Mouse (Mus musculus): ENCODE measurements at regions not wholly inside any gene's neighbourhood (a gene's known extent, or its start where the extent isn't known, plus 50 kb on each side); places are given as distances from the start of the nearest gene placed in this dataset.
"Not testable (repeated sequence)": the region's sequence is repeated elsewhere in the genome, so short reads cannot be mapped to it uniquely, and the experiment has no call there.

DNA sequence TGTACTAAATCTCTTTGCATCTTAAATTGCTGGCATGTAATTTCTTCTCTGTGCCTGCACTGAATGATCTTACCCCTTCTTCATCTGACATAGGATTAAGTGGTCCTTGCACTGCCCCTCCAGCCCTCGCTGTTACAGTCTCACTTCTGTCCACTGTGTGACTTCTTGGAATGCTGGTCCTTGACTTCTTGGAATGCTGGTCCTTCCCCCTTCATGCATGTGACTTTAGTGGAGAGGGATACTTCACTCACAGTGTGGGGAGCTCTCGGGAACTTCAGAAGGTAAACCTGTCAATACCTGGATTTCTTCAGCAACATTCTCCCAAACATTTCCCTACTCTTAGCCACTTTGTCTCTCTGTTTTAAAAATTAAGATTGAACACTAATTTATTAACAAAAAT is 91.0 kb upstream of the Cdk6 start:
- no peaks in the 10 kb centered on the region for H3K79me2 ChIP-seq (ENCODE audit: control insufficient read depth, insufficient read depth)
- no peaks in the 10 kb centered on the region for H3K79me3 ChIP-seq (ENCODE audit: low read depth)
- TF ChIP-seq CEBPB (IDR thresholded peaks at IDR 0.05; ENCODE audit: low read depth) (no peak), FOSL1 (IDR thresholded peaks at IDR 0.05; ENCODE audit: insufficient read depth, low read length, poor library complexity, severe bottlenecking) (no peak), MYOD1 (IDR thresholded peaks at IDR 0.05; ENCODE audit: control insufficient read depth, insufficient read length, low read depth) (no peak), USF1 (IDR thresholded peaks at IDR 0.05; ENCODE audit: low read depth) (no peak), CTCF (IDR thresholded peaks at IDR 0.05; ENCODE audit: control insufficient read depth, insufficient read depth, insufficient read length) (no peak), MYOG (IDR thresholded peaks at IDR 0.05; ENCODE audit: control insufficient read depth, extremely low read depth, insufficient read length) (no peak), MAX (IDR thresholded peaks at IDR 0.05) (no peak)
- no peak overlapping the region for H3ac ChIP-seq (ENCODE audit: control insufficient read depth, insufficient read length, low read depth)
- H3K4me3 ChIP-seq (ENCODE audit: insufficient read depth, poor library complexity, severe bottlenecking): no peak overlapping the region
- no peaks in the 10 kb centered on the region for H3K36me3 ChIP-seq (ENCODE audit: control insufficient read depth, insufficient read depth)
- H3K27me3 ChIP-seq (ENCODE audit: control insufficient read depth, insufficient read depth, insufficient read length): no peaks in the 10 kb centered on the region

DNA sequence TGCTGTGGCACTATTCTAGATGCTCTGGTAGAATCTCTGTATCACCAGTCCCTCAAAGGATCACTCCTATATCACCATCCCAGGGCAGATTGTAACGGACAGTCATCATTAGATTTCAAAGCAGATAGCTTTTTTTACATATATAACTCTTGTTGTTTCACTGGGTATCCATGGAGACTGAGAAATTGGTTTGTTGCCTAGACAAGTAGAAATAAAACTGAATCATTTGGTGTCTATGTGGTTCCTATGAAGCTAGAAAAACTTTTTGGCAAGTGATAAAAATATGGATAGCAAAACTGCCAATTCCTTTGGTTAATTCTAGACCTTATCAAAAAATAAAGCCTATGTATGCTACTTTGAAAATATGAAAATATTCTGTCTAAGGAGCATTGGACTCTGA is 81.0 kb upstream of the Cdk6 start:
- TF ChIP-seq MYOG (IDR thresholded peaks at IDR 0.05; ENCODE audit: control insufficient read depth, extremely low read depth, insufficient read length) (no peak), MAX (IDR thresholded peaks at IDR 0.05) (no peak), CEBPB (IDR thresholded peaks at IDR 0.05; ENCODE audit: low read depth) (no peak), MYOD1 (IDR thresholded peaks at IDR 0.05; ENCODE audit: control insufficient read depth, insufficient read length, low read depth) (no peak), USF1 (IDR thresholded peaks at IDR 0.05; ENCODE audit: low read depth) (no peak), CTCF (IDR thresholded peaks at IDR 0.05; ENCODE audit: control insufficient read depth, insufficient read depth, insufficient read length) (no peak), FOSL1 (IDR thresholded peaks at IDR 0.05; ENCODE audit: insufficient read depth, low read length, poor library complexity, severe bottlenecking) (no peak)
- no peak overlapping the region for H3ac ChIP-seq (ENCODE audit: control insufficient read depth, insufficient read length, low read depth)
- H3K4me3 ChIP-seq (ENCODE audit: insufficient read depth, poor library complexity, severe bottlenecking): no peak overlapping the region
- no peaks in the 10 kb centered on the region for H3K36me3 ChIP-seq (ENCODE audit: control insufficient read depth, insufficient read depth)
- H3K79me3 ChIP-seq (ENCODE audit: low read depth): no peaks in the 10 kb centered on the region
- H3K79me2 ChIP-seq (ENCODE audit: control insufficient read depth, insufficient read depth): no peaks in the 10 kb centered on the region
- no peaks in the 10 kb centered on the region for H3K27me3 ChIP-seq (ENCODE audit: control insufficient read depth, insufficient read depth, insufficient read length)

DNA sequence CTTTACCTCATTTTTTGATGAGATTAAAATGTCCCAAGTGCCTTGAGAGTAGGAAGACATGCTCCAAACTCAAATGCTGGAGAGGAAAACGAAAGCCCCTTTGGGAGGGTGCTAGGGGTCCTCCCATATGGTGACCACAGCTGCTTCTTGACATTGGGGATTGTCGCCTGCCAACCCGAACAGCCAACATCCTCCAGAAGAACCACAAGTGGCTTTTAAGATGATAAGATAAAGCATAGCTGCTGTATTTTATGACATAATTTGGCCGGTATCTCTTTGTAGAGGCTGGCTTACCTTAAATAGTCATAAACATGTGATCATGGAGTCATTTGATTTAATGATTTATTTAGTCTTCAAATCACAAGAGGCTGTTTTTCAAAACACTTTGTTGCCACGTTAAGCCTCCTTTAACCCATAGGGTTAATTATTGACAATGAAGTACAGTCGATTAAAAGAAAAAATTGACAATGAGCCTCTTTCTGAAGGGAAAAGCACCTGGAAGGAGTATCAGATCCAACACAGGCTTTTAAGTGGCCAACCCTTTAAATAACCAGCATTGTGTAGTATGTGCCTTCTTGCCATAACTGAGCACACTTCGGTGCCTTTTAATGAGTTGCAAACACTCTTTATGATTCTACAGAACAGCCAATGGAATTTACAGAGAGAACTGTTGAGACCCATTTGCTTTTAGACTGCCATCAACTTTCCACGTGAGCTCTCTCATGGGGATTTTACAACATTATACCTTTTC is 76.1 kb upstream of the Cdk6 start:
- H3K27me3 ChIP-seq (ENCODE audit: control insufficient read depth, insufficient read depth, insufficient read length); H3K36me3 ChIP-seq (ENCODE audit: control insufficient read depth, insufficient read depth); H3K4me3 ChIP-seq (ENCODE audit: insufficient read depth, poor library complexity, severe bottlenecking); H3K79me2 ChIP-seq (ENCODE audit: control insufficient read depth, insufficient read depth); H3K79me3 ChIP-seq (ENCODE audit: low read depth); H3ac ChIP-seq (ENCODE audit: control insufficient read depth, insufficient read length, low read depth): not testable (repeated sequence)

DNA sequence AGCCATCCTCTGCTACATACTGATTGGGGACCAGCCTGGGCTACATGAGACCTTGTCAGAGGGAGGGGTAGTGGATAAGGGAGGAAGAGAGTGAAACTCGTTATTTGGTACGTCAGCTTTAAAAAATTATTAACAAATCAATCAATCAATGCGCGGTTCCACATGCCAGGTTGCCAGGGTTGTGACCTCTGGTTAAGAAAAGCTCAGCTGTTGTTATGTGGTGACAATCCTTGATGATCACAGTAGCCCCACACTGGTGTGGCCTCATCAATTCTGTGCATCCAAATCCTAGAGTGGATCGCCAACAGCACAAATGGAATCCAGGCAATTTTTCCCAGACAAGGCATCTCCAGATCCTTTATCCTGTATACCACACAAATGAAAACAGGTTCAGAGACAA is 74.3 kb upstream of the Cdk6 start:
- Histone ChIP-seq H3K27me3 (ENCODE audit: control insufficient read depth, insufficient read depth, insufficient read length) (no peaks in the 10 kb centered on the region), H3K36me3 (ENCODE audit: control insufficient read depth, insufficient read depth) (no peaks in the 10 kb centered on the region), H3K79me3 (ENCODE audit: low read depth) (no peaks in the 10 kb centered on the region), H3ac (ENCODE audit: control insufficient read depth, insufficient read length, low read depth) (no peak overlapping the region), H3K4me3 (ENCODE audit: insufficient read depth, poor library complexity, severe bottlenecking) (no peak overlapping the region), H3K79me2 (ENCODE audit: control insufficient read depth, insufficient read depth) (no peaks in the 10 kb centered on the region)
- TF ChIP-seq MYOG (IDR thresholded peaks at IDR 0.05; ENCODE audit: control insufficient read depth, extremely low read depth, insufficient read length) (no peak), CTCF (IDR thresholded peaks at IDR 0.05; ENCODE audit: control insufficient read depth, insufficient read depth, insufficient read length) (no peak), MYOD1 (IDR thresholded peaks at IDR 0.05; ENCODE audit: control insufficient read depth, insufficient read length, low read depth) (no peak), CEBPB (IDR thresholded peaks at IDR 0.05; ENCODE audit: low read depth) (no peak), FOSL1 (IDR thresholded peaks at IDR 0.05; ENCODE audit: insufficient read depth, low read length, poor library complexity, severe bottlenecking) (no peak), MAX (IDR thresholded peaks at IDR 0.05) (no peak), USF1 (IDR thresholded peaks at IDR 0.05; ENCODE audit: low read depth) (no peak)

DNA sequence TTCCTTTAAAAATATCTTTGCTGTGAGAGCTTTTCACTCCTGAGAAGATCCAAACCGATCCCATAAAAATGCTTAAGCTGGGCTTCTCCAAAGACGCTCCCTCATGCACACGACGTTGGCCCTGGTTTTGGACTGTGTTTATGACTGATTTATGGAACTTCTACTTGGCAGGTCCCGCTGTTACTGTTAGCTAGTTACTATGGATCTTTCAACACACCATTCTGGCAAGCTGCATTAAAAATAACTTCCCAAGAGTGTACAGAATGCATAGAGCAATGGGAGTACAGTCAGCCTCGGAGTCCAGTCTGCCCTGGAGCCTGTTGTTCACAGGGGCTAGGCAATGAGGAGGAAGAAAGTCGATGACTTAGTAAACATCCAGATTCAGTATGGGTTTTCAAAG is 71.5 kb upstream of the Cdk6 start:
- H3K79me3 ChIP-seq (ENCODE audit: low read depth): no peaks in the 10 kb centered on the region
- H3K36me3 ChIP-seq (ENCODE audit: control insufficient read depth, insufficient read depth): no peaks in the 10 kb centered on the region
- no peaks in the 10 kb centered on the region for H3K79me2 ChIP-seq (ENCODE audit: control insufficient read depth, insufficient read depth)
- no peak for TF ChIP-seq MAX (IDR thresholded peaks at IDR 0.05)
- TF ChIP-seq MYOD1 (IDR thresholded peaks at IDR 0.05; ENCODE audit: control insufficient read depth, insufficient read length, low read depth): no peak
- TF ChIP-seq MYOG (IDR thresholded peaks at IDR 0.05; ENCODE audit: control insufficient read depth, extremely low read depth, insufficient read length): no peak
- no peak for TF ChIP-seq USF1 (IDR thresholded peaks at IDR 0.05; ENCODE audit: low read depth)
- TF ChIP-seq CEBPB (IDR thresholded peaks at IDR 0.05; ENCODE audit: low read depth): no peak
- TF ChIP-seq FOSL1 (IDR thresholded peaks at IDR 0.05; ENCODE audit: insufficient read depth, low read length, poor library complexity, severe bottlenecking): no peak
- TF ChIP-seq CTCF (IDR thresholded peaks at IDR 0.05; ENCODE audit: control insufficient read depth, insufficient read depth, insufficient read length): no peak
- H3K27me3 ChIP-seq (ENCODE audit: control insufficient read depth, insufficient read depth, insufficient read length): no peaks in the 10 kb centered on the region
- H3K4me3 ChIP-seq (ENCODE audit: insufficient read depth, poor library complexity, severe bottlenecking): no peak overlapping the region
- H3ac ChIP-seq (ENCODE audit: control insufficient read depth, insufficient read length, low read depth): no peak overlapping the region

- not testable (repeated sequence) for H3K36me3 ChIP-seq (ENCODE audit: control insufficient read depth, insufficient read depth)
Measured at GRCm38 (mm10) chr5:3273140-3273539, 68.1 kb upstream of the Cdk6 start.

GRCm38 (mm10) chr5:3277241-3277640 is 64.0 kb upstream of the Cdk6 start:
- H3ac ChIP-seq (ENCODE audit: control insufficient read depth, insufficient read length, low read depth); H3K79me2 ChIP-seq (ENCODE audit: control insufficient read depth, insufficient read depth); H3K4me3 ChIP-seq (ENCODE audit: insufficient read depth, poor library complexity, severe bottlenecking); H3K27me3 ChIP-seq (ENCODE audit: control insufficient read depth, insufficient read depth, insufficient read length); H3K36me3 ChIP-seq (ENCODE audit: control insufficient read depth, insufficient read depth); H3K79me3 ChIP-seq (ENCODE audit: low read depth): not testable (repeated sequence)

More at GRCm38 (mm10) chr5:3273140-3273539, 68.1 kb upstream of the Cdk6 start:
- H3K79me2 ChIP-seq (ENCODE audit: control insufficient read depth, insufficient read depth); H3K79me3 ChIP-seq (ENCODE audit: low read depth); H3K4me3 ChIP-seq (ENCODE audit: insufficient read depth, poor library complexity, severe bottlenecking); H3K27me3 ChIP-seq (ENCODE audit: control insufficient read depth, insufficient read depth, insufficient read length); H3ac ChIP-seq (ENCODE audit: control insufficient read depth, insufficient read length, low read depth): not testable (repeated sequence)

DNA sequence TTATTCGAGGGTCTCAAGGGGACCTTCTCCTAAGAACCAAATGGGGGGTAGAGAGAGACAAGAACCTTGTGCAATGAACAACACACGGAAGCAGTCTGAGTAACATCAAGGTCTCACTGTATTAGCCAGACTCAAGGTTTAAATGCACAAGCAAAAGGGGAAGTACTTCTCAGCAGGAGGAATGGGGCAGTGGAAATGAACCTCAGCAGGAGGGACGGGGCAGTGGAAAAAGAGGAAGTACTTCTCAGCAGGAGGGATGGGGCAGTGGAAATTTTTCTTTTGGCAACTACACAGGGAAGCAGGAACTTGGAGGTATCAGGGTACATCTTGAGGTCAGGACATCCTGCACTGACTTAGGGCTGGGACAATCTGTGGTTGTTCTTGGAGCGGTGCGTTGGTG is 62.3 kb upstream of the Cdk6 start:
- H3K79me3 ChIP-seq (ENCODE audit: low read depth): not testable (repeated sequence)

GRCm38 (mm10) chr5:3281911-3282506 is 59.3 kb upstream of the Cdk6 start:
- H3K79me3 ChIP-seq (ENCODE audit: low read depth); H3K36me3 ChIP-seq (ENCODE audit: control insufficient read depth, insufficient read depth); H3K27me3 ChIP-seq (ENCODE audit: control insufficient read depth, insufficient read depth, insufficient read length); H3K4me3 ChIP-seq (ENCODE audit: insufficient read depth, poor library complexity, severe bottlenecking); H3ac ChIP-seq (ENCODE audit: control insufficient read depth, insufficient read length, low read depth); H3K79me2 ChIP-seq (ENCODE audit: control insufficient read depth, insufficient read depth): not testable (repeated sequence)

More for the DNA sequence above, 62.3 kb upstream of the Cdk6 start:
- H3K36me3 ChIP-seq (ENCODE audit: control insufficient read depth, insufficient read depth); H3K4me3 ChIP-seq (ENCODE audit: insufficient read depth, poor library complexity, severe bottlenecking); H3K79me2 ChIP-seq (ENCODE audit: control insufficient read depth, insufficient read depth); H3ac ChIP-seq (ENCODE audit: control insufficient read depth, insufficient read length, low read depth); H3K27me3 ChIP-seq (ENCODE audit: control insufficient read depth, insufficient read depth, insufficient read length): not testable (repeated sequence)
